Mouse (Mus musculus) kidney, adult 2 months (tissue): ENCODE data around the gene Ier2. TPM values are rescaled to one million over a fixed set of nuclear protein-coding genes. Genes with fewer than 3 reads are reported as not detected.

ENCODE experiments used
- DNase-seq: peaks from one replicate; pipeline ENCODE4 v3.0.0; 2021
- H3K27ac ChIP-seq: fragments of 200-500 bp; 2 replicates; pipeline ENCODE4 v1.5.1; 2012; ENCODE audit warnings: low read depth, low read length, control low read depth, inconsistent platforms; ENCODE audit not compliant: insufficient read depth
- H3K27me3 ChIP-seq: fragments of 200-500 bp; replicated peaks from 2 replicates; pipeline ENCODE4 v1.6.1; 2012; ENCODE audit warnings: mild to moderate bottlenecking, moderate library complexity, low read length, inconsistent platforms; ENCODE audit not compliant: control insufficient read depth, insufficient read depth
- H3K36me3 ChIP-seq: fragments of 200-500 bp; 2 replicates; pipeline ENCODE4 v1.6.1; 2012; ENCODE audit warnings: mild to moderate bottlenecking, moderate library complexity, low read length, inconsistent platforms; ENCODE audit not compliant: control insufficient read depth, insufficient read depth
- H3K4me1 ChIP-seq: fragments of 200-500 bp; 2 replicates; pipeline ENCODE4 v1.6.1; 2011; ENCODE audit warnings: low read length; ENCODE audit not compliant: control insufficient read depth, insufficient read depth
- H3K4me3 ChIP-seq: fragments of 200-500 bp; 2 replicates; pipeline ENCODE4 v1.5.1; 2011; ENCODE audit warnings: mild to moderate bottlenecking, low read depth, low read length, control low read depth; ENCODE audit not compliant: insufficient read depth
- CTCF ChIP-seq: fragments of 200-500 bp; conservative IDR thresholded peaks from 2 replicates; pipeline ENCODE4 v1.5.1; 2011; ENCODE audit warnings: low read depth, mild to moderate bottlenecking, control low read depth, low read length, moderate library complexity, mixed read lengths; ENCODE audit not compliant: insufficient read depth, insufficient read length
- POLR2A ChIP-seq: fragments of 200-500 bp; IDR thresholded peaks from one replicate; pipeline ENCODE4 v1.6.1; 2011; ENCODE audit warnings: low read depth, low read length, control low read depth
- WGBS: fragments of 180-500 bp; shearing (Covaris S2); methylation state at CpG from one replicate; pipeline ENCODE4 v1.1.7; 2018; 5-methylcytosine and 5-hydroxymethylcytosine counted together
- polyA plus RNA-seq: library from polyadenylated mRNA; depleted of rRNA; stranded (reverse); fragments of >200 nt; gene quantifications from 2 replicates; pipeline ENCODE4 v1.2.3, GENCODE M21; 2012

The Ier2 gene
- polyA plus RNA-seq, 1 experiment: 7.3 TPM

DNA sequence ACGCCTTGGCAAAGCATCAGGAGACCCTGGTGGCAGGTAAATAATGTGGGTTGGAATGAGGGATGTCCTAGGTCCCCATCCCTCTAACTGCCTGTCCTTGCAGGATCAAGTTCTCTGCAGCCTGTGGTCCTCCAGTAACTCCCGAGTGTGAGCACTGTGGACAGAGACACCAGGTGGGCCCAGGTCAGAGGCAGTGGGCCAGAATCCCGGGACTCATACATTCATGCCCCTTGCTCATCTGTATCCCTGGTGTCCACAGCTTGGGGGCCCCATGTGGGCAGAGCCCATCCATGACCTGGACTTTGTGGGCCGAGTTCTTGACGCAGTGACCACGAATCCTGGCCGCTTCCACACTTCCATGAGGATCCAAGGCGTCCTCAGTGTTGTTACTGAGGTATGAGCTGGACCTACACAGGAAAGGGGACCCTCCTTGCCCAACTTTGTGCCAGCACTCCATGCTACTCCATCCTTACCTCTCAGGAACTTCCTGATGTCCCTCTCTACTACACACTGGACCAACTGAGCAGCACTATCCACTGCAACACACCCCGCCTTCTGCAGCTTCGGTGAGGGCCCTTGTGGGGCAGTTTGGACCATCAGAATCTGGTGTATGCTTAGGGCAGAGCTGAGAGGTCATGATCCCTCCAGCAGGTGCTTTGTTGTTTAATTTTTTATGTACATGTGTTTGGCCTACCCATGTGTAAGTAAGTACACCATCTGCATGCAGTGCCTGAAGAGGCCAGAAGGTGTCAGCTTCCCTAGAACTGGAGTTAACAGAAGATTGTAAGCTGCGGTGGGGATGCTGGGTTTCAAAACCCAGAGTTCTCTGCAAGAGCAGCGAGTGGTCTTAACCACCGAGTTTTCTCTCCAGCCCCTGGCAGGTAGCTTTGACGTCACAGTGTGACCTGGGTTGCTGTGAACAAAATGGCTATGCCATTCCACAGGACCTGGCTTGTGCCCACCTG lies 34.8 kb upstream of the Ier2 start:
- 88% methylated on average over 14 of the region's 14 CpGs for WGBS
- H3K4me3 ChIP-seq: no peak overlapping the region
- no peaks in the 10 kb centered on the region for H3K36me3 ChIP-seq
- no peak overlapping the region for H3K27ac ChIP-seq
- no peak for TF ChIP-seq POLR2A
- peak; percentile 46 for TF ChIP-seq CTCF
- H3K27me3 ChIP-seq: no peaks in the 10 kb centered on the region
- H3K4me1 ChIP-seq: 0 out of 2 replicates have a peak, but pooled peaks cover 3% of the 10 kb centered on the region
- no peak for DNase-seq

DNA sequence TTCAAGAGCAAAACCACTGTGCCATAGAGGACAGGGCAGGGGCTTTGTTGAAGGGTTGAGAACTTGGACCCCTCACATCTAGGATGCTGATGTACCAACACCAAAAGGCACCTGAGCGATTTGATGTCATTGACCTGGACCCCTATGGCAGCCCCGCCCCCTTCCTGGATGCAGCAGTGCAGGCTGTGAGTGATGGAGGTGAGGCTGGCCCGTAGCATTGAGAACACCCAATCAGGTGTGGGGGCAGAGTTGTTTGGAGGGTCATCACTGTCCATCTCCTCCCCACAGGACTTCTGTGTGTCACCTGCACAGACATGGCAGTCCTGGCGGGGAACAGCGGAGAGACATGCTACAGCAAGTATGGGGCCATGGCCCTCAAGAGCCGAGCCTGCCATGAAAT lies 32.5 kb upstream of the Ier2 start:
- Histone ChIP-seq H3K4me1 (0 out of 2 replicates have a peak, but pooled peaks cover 3% of the 10 kb centered on the region), H3K27ac (no peak overlapping the region), H3K27me3 (no peaks in the 10 kb centered on the region), H3K4me3 (no peak overlapping the region), H3K36me3 (no peaks in the 10 kb centered on the region)
- no peak for TF ChIP-seq CTCF
- no peak for TF ChIP-seq POLR2A
- 88% methylated on average over 6 of the region's 6 CpGs for WGBS
- no peak for DNase-seq

DNA sequence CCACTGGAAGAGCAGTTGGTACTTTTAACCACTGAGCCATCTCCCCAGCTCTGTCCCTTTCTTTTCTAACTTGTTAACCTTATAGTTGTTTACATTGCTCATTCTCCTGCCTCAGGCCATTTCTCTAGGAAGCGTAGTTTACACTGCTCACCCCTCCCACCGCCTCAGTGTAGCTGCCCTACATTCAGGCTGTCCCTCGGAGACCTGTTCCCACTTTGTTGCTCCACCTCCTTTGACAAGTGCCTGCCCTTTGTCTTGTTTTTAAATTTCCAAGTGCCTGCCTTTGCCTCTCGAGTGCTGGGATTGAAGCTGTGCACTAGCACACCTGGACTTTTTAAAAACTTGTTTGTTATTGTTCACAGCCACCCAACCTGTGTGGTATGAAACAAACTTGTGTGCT lies 30.7 kb upstream of the Ier2 start:
- Histone ChIP-seq H3K27me3 (no peaks in the 10 kb centered on the region), H3K4me1 (peaks cover 5% of the 10 kb centered on the region; the same call in 1 of the 2 replicates), H3K4me3 (no peak overlapping the region), H3K27ac (no peak overlapping the region), H3K36me3 (no peaks in the 10 kb centered on the region)
- DNase-seq: no peak
- TF ChIP-seq CTCF: no peak
- no peak for TF ChIP-seq POLR2A
- WGBS: 83% methylated on average over 4 of the region's 4 CpGs

DNA sequence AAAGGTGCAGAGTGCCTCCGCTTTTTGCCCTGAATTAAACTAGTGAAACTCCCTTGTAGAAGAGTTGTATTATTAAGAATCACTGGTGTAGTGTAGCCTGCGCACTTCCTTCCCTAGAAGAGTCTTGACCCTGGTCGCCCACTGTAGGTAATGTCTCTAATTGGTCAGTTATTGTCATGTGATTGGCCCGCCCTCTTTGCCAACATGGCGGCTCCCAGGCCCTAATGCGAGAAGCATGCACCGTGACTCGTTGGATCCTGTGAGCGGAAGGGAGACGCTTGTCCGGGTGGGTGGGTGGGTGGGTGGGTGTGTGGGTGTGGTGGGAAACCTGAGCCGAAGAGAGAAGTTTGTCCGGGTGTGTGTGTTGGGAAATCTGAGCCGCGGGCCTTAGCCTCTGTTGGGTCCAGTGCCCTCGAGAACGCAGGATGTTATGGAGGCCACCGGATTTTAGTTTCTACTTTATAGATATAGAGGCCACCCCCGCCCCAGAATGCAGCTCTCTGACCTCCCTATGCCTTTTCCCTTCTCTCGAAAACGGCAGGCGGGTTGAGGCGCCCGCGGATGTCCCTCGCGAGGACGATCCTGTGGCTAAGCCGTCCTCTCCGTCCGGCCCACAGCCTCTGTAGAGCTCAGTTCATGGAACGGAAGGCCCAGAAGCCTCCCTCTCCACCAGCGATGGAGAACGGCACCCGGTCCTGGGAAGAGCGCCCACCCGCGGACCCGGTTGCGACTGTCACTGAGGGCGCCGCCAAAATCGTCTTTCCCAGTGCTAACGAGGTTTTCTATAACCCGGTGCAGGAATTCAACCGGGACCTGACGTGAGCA lies 26.7 kb upstream of the Ier2 start:
- Histone ChIP-seq H3K27ac (no peak overlapping the region), H3K4me3 (peak overlapping the region; percentile 75), H3K4me1 (peaks cover 23% of the 10 kb centered on the region), H3K36me3 (no peaks in the 10 kb centered on the region), H3K27me3 (no peaks in the 10 kb centered on the region)
- TF ChIP-seq CTCF: no peak
- no peak for TF ChIP-seq POLR2A
- peak; percentile 97 for DNase-seq
- WGBS: under 1% methylated on average over 47 of the region's 47 CpGs

DNA sequence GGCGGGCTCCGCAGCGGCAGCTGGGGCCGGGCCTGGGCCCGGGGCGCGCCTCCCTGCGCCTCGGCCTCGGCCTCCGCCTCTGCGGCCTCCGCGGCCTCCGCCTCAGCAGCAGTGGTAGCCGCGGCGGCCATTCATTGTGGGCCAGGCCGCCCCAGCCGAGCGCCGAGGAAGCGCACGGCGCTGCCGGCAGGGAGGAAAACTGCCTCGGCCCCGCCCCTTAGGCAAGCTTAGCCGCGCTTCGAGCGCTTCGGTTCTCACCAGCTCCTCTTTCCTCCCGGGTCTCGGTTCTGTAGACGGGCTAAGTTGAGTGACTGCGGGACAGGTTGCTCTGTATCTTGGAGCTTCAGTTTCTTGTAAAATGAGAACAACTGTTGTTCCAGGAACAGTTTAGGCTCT lies 25.1 kb upstream of the Ier2 start, which contains the start of gene Nacc1:
TSS of gene Nacc1 (minus strand) at position 158 of the 396 bp plus-strand sequence.
- no peak for TF ChIP-seq POLR2A
- TF ChIP-seq CTCF: no peak
- no peaks in the 10 kb centered on the region for H3K36me3 ChIP-seq
- H3K4me1 ChIP-seq: peaks cover 25% of the 10 kb centered on the region

DNA sequence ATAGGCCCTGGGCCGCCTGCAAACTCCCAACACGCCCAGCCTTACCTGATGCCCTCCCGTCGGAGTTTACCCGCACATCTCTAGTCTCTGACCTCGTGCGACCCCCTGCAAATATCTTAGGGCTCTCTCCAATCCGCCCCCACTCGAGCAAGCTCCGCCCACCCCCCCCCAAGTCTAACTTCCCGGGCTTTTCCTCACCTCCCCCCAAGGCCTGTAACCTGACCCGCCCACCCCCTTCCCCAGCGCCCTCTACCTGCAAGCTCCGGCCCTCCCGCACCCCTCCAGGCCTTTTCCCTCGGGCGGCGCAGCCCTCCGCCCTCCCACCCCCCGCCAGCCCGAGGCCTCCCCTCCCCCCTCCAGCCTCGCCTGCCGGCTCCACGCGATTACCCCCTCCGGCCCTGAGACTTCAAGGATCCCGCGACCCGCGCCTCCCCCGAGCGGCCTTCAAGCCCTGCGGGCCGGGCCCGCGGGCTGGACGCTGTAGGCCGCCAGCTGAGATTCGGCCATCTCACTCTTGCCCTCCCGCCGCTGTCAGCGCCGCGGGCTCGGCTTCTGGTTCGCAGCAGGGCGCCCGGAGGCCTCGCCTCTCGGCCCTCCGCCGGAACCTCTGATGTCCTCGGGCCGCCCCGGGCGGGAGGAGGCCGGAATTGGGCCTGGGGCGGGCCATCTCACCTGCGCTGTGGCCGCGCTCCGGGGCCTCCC lies 24.5 kb upstream of the Ier2 start:
- Histone ChIP-seq H3K27me3 (no peaks in the 10 kb centered on the region), H3K4me3 (peak overlapping the region; percentile 88), H3K27ac (peak overlapping the region; percentile 73), H3K36me3 (no peaks in the 10 kb centered on the region), H3K4me1 (peaks cover 26% of the 10 kb centered on the region)
- under 1% methylated on average over 57 of the region's 62 CpGs for WGBS
- TF ChIP-seq POLR2A: no peak
- no peak for TF ChIP-seq CTCF
- peak; percentile 54 for DNase-seq

More for the DNA sequence above, 25.1 kb upstream of the Ier2 start, which contains the start of gene Nacc1:
- H3K27me3 ChIP-seq: no peaks in the 10 kb centered on the region
- peak; percentile 93 for DNase-seq
- WGBS: under 1% methylated on average over 33 of the region's 37 CpGs
- peak within 1 kb of the TSS; percentile 76 for H3K27ac ChIP-seq
- peak within 1 kb of the TSS; percentile 88 for H3K4me3 ChIP-seq
